Mouse (Mus musculus) CD8-positive naive resting alpha-beta T cell, adult 2 months (primary cell): ENCODE results near the gene Spns1.
"Not testable (repeated sequence)": the region's sequence is repeated elsewhere in the genome, so short reads cannot be mapped to it uniquely, and the experiment has no call there.

Experiments
- DNase-seq, 2 experiments: peaks; one replicate each; pipeline ENCODE4 v3.0.0; 2022; ENCODE audit warnings: low read depth in 2 of 2, low spot score in 2 of 2

Spns1 gene

GRCm38 (mm10) chr7:126340206-126340618 is 37.0 kb downstream of the Spns1 start:
- DNase-seq, result no peak

- DNase-seq, result peak; percentile 40 to 47
Observed at GRCm38 (mm10) chr7:126339521-126339971, 37.7 kb downstream of the Spns1 start.

GRCm38 (mm10) chr7:126338906-126339305 is 38.3 kb downstream of the Spns1 start:
- no peak for DNase-seq

GRCm38 (mm10) chr7:126335556-126335955 is 41.7 kb downstream of the Spns1 start:
- no peak for DNase-seq

GRCm38 (mm10) chr7:126332691-126333090 is 44.6 kb downstream of the Spns1 start:
- no peak for DNase-seq

GRCm38 (mm10) chr7:126330693-126331092 is 46.6 kb downstream of the Spns1 start:
- no peak for DNase-seq

GRCm38 (mm10) chr7:126329907-126330645 is 47.2 kb downstream of the Spns1 start:
- DNase-seq, result peak in 1 of 2 experiments; percentile 52

GRCm38 (mm10) chr7:126328848-126329247 is 48.4 kb downstream of the Spns1 start:
- DNase-seq, result not testable (repeated sequence)

- not testable (repeated sequence) for DNase-seq
Observed at GRCm38 (mm10) chr7:126325576-126326273, 51.5 kb downstream of the Spns1 start.

- DNase-seq, result no peak
Observed at GRCm38 (mm10) chr7:126324791-126325190, 52.5 kb downstream of the Spns1 start.

GRCm38 (mm10) chr7:126323729-126324128 is 53.5 kb downstream of the Spns1 start:
- peak; percentile 83 to 89 for DNase-seq
